Mouse (Mus musculus) heart, embryonic 11.5 days (tissue): ENCODE measurements at regions not wholly inside any gene's neighbourhood (a gene's known extent, or its start where the extent isn't known, plus 50 kb on each side); places are given as distances from the start of the nearest gene placed in this dataset.

ENCODE experiments used
- ATAC-seq: fragments of 200-750 bp; cut with Nextera tagmentation; replicated peaks from 2 replicates; pipeline ENCODE4 v1.8.0; 2017; ENCODE audit warnings: moderate library complexity; ENCODE audit not compliant: insufficient number of reproducible peaks, low FRiP score, low TSS enrichment
- H3K27ac ChIP-seq: fragments of 300-500 bp; sonication (generic); 2 replicates; pipeline ENCODE4 v1.5.1; 2014; ENCODE audit warnings: mild to moderate bottlenecking, low read depth, low read length
- H3K27me3 ChIP-seq: fragments of 300-500 bp; sonication (generic); 2 replicates; pipeline ENCODE4 v1.6.1; 2014; ENCODE audit warnings: mild to moderate bottlenecking, low read length, mixed read lengths; ENCODE audit not compliant: control insufficient read depth, insufficient read depth
- H3K36me3 ChIP-seq: fragments of 300-500 bp; sonication (generic); 2 replicates; pipeline ENCODE4 v1.6.1; 2014; ENCODE audit warnings: mild to moderate bottlenecking, low read length, moderate library complexity, mixed read lengths; ENCODE audit not compliant: control insufficient read depth, insufficient read depth
- H3K4me1 ChIP-seq: fragments of 300-500 bp; sonication (generic); 2 replicates; pipeline ENCODE4 v1.6.1; 2014; ENCODE audit warnings: low read length; ENCODE audit not compliant: control insufficient read depth, insufficient read depth
- H3K4me2 ChIP-seq: fragments of 300-500 bp; sonication (generic); 2 replicates; pipeline ENCODE4 v1.6.1; 2014; ENCODE audit warnings: mild to moderate bottlenecking, moderate library complexity
- H3K4me3 ChIP-seq: fragments of 300-500 bp; sonication (generic); 2 replicates; pipeline ENCODE4 v1.5.1; 2014; ENCODE audit warnings: low read depth, low read length
- H3K9ac ChIP-seq: fragments of 300-500 bp; sonication (generic); 2 replicates; pipeline ENCODE4 v1.6.1; 2014; ENCODE audit warnings: mild to moderate bottlenecking, low read depth, low read length, moderate library complexity
- H3K9me3 ChIP-seq: fragments of 300-500 bp; sonication (generic); replicated peaks from 2 replicates; pipeline ENCODE4 v1.6.1; 2016; ENCODE audit warnings: low read length; ENCODE audit not compliant: control insufficient read depth
- WGBS: fragments of 180-500 bp; shearing (Covaris S2); extraction: QIAGEN DNeasy Blood & Tissue Kit; methylation state at CpG from one replicate; pipeline ENCODE4 v1.1.7; 2014; ENCODE audit not compliant: insufficient replicate concordance; 5-methylcytosine and 5-hydroxymethylcytosine counted together

DNA sequence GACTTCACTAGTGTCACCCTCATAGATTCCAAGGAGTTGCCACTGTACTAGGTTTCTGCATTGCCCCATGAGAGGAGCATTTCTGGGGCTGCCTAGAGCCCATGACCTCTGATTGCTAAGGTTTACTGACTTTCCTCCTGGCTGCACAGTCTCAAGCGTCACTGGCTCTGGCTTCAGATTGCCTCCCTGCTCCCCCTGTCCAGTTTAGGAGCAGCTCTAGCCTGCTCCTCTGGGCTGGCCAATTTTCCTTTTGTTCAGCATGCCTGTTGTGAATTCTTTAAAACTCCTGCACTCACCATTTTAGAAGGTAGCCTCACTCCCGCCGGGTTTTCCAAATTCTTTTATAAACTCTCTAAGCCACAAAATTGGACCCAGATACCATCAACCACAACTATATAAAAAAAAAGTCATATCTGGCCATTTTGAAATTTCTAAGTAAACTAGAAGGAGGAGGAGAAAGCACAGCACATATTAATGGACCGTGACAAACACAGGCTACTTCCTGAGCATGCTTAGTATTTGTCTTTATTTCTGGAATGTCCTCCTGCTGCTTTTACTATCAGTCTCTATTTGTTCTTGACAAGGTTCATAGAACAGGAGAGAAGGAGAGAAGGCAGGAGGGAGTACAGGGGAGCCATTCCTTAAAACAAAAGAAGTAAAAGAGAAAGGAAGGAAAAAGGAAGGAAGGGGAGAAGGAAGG, 126.6 kb upstream of the Thsd7b start:
- Histone ChIP-seq H3K27me3 (no peaks in the 10 kb centered on the region), H3K4me2 (no peak overlapping the region), H3K27ac (no peak overlapping the region), H3K36me3 (no peaks in the 10 kb centered on the region), H3K4me3 (no peak overlapping the region), H3K9me3 (no peaks in the 10 kb centered on the region), H3K4me1 (no peaks in the 10 kb centered on the region), H3K9ac (no peak overlapping the region)
- no peak for ATAC-seq
- WGBS, result 70% methylated on average over 4 of the region's 4 CpGs

DNA sequence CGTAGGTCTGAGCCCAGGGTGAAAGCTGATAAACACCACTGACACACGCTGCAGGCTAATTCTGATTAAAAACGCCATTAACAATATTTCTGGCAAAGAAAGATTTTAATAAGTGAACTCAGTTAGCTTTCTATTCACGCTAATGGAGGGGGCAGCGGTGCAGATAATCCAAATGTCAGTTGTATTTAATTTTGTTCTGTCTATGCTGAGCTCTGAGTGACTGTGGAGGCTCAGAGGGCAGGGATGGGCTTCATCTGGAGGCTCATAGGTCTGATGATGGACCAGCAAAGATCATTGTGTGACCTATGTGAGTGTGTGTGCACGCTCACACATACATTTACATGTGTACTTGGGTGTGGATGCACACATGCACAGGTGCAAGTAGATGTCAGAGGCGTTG, 134.3 kb upstream of the Thsd7b start:
- no peaks in the 10 kb centered on the region for H3K9me3 ChIP-seq
- ATAC-seq, result no peak
- 79% methylated on average over 7 of the region's 7 CpGs for WGBS
- no peaks in the 10 kb centered on the region for H3K27me3 ChIP-seq
- H3K4me1 ChIP-seq, result no peaks in the 10 kb centered on the region
- no peaks in the 10 kb centered on the region for H3K36me3 ChIP-seq
- H3K4me2 ChIP-seq, result no peak overlapping the region
- no peak overlapping the region for H3K4me3 ChIP-seq
- H3K27ac ChIP-seq, result no peak overlapping the region
- no peak overlapping the region for H3K9ac ChIP-seq

DNA sequence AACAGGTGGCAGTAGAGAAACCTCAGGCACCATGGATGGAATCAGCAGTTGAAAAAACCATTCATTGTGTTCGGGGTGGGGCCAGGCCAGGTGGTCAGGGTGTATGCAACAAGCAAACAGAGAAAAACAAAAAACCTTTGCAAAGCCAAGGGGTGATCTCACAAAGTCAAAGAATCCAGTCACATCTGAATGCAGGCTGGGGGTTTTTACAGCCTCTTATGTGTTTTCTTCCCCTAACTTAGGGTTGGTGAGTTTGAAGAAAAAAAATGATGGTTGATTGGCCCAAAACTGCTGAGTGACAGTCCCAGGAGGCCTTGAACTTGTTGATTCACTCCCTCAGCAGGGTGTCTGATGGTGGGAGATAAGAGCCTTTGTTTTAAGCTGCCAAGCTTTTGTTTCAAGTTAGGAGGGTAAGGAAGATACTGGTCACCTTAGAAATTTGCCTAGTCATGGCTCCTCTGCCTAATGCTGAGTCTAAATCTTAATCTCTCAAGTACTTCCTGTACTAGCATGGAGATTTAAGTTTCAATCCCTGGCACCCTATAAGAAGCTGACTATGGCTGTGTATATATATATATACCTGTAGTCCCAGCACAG, 166.0 kb upstream of the Thsd7b start:
- Histone ChIP-seq H3K4me3 (no peak overlapping the region), H3K27me3 (no peaks in the 10 kb centered on the region), H3K4me1 (no peaks in the 10 kb centered on the region), H3K36me3 (no peaks in the 10 kb centered on the region), H3K9ac (no peak overlapping the region), H3K9me3 (no peaks in the 10 kb centered on the region), H3K27ac (no peak overlapping the region), H3K4me2 (no peak overlapping the region)
- ATAC-seq, result no peak
- WGBS, result 59% methylated on average over 1 of the region's 1 CpGs

DNA sequence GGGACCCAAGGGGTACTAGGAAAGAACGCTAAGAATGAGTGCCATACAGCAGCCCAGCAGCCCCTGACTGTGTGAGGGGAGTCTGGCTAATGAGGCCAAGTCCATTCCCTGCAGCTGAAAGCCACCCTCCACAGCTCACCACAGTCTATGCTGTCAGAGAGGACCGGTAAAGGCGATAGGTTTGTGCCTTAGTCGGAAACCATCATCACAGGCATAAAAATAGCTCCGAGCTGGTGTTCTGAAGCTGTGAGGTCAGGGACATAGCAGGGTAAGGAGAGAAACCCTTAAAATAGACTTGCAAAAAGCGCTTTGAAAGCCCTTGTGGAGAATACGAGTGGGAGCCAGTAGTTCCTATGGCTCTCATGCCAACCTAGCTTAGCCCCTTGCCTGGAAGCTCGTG, 172.1 kb upstream of the Thsd7b start:
- ATAC-seq, result 0 out of 2 replicates have a peak, but pooled peaks have one; percentile 46

DNA sequence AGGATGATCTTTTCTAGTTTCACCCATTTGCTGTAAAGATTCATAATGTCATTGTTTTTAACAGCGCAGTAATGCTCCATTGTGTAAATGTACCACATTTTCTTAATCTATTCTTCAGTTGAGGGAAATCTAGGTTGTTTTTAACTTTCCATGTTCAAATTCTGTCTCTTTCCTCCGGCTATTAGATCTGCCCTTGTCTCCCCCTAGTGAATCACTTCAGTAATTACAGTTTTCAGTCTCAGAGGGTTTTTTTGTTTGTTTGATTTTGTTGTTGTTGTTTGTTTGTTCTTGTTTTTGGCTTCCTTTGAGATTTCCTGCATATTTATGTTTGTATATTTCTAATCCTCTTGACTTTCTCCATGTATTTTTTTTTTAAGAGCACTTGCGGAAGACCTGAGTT, 194.8 kb upstream of the Thsd7b start:
- no peaks in the 10 kb centered on the region for H3K9me3 ChIP-seq
- H3K4me3 ChIP-seq, result no peak overlapping the region
- H3K4me1 ChIP-seq, result no peaks in the 10 kb centered on the region
- WGBS, result 69% methylated on average over 3 of the region's 3 CpGs
- ATAC-seq, result no peak
- H3K36me3 ChIP-seq, result no peaks in the 10 kb centered on the region
- H3K27me3 ChIP-seq, result no peaks in the 10 kb centered on the region
- no peak overlapping the region for H3K4me2 ChIP-seq
- H3K27ac ChIP-seq, result no peak overlapping the region
- no peak overlapping the region for H3K9ac ChIP-seq

More for the DNA sequence above, 172.1 kb upstream of the Thsd7b start:
- H3K4me1 ChIP-seq, result no peaks in the 10 kb centered on the region
- 0 out of 2 replicates have a peak overlapping the region, but pooled peaks have one; percentile 9 for H3K4me2 ChIP-seq
- no peak overlapping the region for H3K9ac ChIP-seq
- WGBS, result 57% methylated on average over 8 of the region's 8 CpGs
- no peaks in the 10 kb centered on the region for H3K36me3 ChIP-seq
- 0 out of 2 replicates have a peak overlapping the region, but pooled peaks have one; percentile 64 for H3K27ac ChIP-seq
- H3K27me3 ChIP-seq, result no peaks in the 10 kb centered on the region
- H3K4me3 ChIP-seq, result no peak overlapping the region
- no peaks in the 10 kb centered on the region for H3K9me3 ChIP-seq

DNA sequence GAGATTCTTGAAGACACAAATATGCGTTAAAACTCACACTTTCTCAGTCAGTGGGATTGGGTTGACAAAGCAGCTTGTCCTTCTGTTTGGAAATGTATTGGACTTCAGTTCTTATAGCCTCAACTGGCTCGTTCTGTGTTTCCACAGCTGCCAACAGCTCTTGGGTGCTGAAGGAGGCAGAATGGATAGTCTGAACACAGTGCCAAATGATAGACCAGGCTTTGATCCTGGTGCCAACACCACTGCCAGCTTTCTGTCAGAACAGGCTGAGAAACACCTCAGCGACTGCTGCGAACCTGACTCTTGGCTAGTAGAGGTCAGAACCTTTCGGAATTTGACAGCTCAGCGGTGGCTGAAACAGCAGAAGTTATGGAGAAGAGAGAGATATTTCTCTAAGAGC, 215.9 kb upstream of the Thsd7b start:
- H3K4me3 ChIP-seq, result no peak overlapping the region
- H3K36me3 ChIP-seq, result no peaks in the 10 kb centered on the region
- no peak overlapping the region for H3K4me2 ChIP-seq
- no peak overlapping the region for H3K9ac ChIP-seq
- H3K4me1 ChIP-seq, result no peaks in the 10 kb centered on the region
- H3K9me3 ChIP-seq, result no peaks in the 10 kb centered on the region
- ATAC-seq, result 0 out of 2 replicates have a peak, but pooled peaks have one; percentile 31
- no peaks in the 10 kb centered on the region for H3K27me3 ChIP-seq
- H3K27ac ChIP-seq, result no peak overlapping the region
- 51% methylated on average over 6 of the region's 6 CpGs for WGBS

DNA sequence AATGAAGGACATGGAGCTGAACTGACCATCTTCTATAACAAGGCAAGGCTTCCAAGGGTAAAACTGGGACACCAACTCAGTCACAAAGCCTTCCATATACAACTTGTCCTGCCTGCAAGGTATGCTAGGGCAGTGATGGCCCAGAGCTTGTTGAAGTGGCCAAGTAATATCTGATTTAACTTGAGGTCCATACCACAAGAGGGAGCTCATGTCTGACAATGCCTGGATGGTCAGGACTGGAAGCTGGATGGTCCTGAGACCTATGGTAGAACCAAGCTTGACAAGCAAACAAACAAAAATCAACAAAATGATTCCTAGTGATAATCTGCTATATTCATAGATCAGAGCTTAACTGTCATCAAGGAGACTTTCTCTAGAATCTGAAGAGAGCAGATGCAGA, 217.8 kb upstream of the Thsd7b start:
- Histone ChIP-seq H3K4me2 (no peak overlapping the region), H3K27ac (no peak overlapping the region), H3K4me1 (no peaks in the 10 kb centered on the region), H3K4me3 (no peak overlapping the region), H3K9me3 (no peaks in the 10 kb centered on the region), H3K9ac (no peak overlapping the region), H3K27me3 (no peaks in the 10 kb centered on the region), H3K36me3 (no peaks in the 10 kb centered on the region)
- no peak for ATAC-seq

DNA sequence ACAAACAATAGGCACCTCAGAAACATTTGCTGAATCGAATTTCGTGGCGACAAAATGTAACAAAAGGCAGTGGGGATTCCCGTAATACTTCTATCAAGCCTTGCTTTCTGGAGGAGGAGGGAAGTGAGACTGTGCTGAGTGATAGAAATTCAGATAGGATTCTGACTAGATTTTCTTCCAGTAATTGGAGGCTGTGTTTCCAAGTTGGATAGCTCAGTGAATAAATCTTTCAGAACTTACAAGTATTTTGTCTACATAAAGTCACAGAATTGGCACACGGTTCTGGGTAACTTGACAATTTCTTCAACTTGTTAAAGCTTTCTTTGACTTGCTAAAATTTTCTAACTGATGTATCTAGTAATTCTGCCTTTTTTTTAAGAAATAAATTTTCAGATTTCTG, 239.4 kb upstream of the Thsd7b start:
- 74% methylated on average over 5 of the region's 5 CpGs for WGBS
- Histone ChIP-seq H3K36me3 (no peaks in the 10 kb centered on the region), H3K27ac (no peak overlapping the region), H3K27me3 (no peaks in the 10 kb centered on the region), H3K9ac (no peak overlapping the region), H3K4me3 (no peak overlapping the region), H3K4me1 (no peaks in the 10 kb centered on the region), H3K4me2 (no peak overlapping the region), H3K9me3 (no peaks in the 10 kb centered on the region)
- no peak for ATAC-seq

DNA sequence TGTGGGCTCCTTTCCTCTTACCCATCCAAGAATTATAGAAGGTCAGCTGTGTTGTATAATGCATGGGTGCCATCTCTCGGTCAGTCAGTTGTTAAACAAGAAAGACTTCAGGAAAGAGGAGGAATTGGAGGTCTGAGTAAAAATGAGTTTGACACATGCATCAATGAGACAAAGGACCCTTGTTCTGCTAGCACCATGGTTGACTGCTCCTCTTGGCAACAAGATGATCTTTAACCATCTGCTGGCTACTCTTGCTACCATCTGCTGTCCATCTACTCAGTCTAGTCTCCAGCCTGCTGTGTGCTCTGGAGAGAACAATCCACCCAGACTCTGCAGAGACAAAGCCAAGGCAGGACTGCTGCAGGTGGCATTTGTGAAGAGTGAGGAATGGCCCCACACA, 267.2 kb upstream of the Thsd7b start:
- no peak overlapping the region for H3K27ac ChIP-seq
- no peak overlapping the region for H3K4me3 ChIP-seq
- H3K9ac ChIP-seq, result no peak overlapping the region
- H3K9me3 ChIP-seq, result no peaks in the 10 kb centered on the region
- WGBS, result 79% methylated on average over 1 of the region's 1 CpGs
- H3K4me2 ChIP-seq, result no peak overlapping the region
- H3K36me3 ChIP-seq, result no peaks in the 10 kb centered on the region
- no peaks in the 10 kb centered on the region for H3K27me3 ChIP-seq
- no peak for ATAC-seq
- no peaks in the 10 kb centered on the region for H3K4me1 ChIP-seq
